Mouse (Mus musculus): ENCODE data around the gene Fanca.

DNA sequence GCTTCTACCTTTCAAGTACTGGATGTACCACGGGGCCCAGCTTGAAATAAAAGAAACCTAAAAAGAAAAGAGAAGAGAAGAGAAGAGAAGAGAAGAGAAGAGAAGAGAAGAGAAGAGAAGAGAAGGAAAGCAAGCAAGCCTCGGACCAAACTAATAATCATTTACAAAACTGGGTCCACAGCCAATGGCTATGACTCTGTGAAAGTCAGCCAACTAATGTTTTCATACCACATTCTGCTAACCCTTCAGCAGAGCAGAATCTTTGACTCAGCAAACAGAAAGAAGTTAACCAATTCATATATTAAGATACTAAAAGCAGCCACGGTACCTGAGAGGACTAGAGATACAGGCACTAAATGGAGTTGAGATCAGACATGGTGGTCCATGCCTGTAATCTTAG lies 26.1 kb downstream of the Fanca start:
- no peak for TF ChIP-seq CTCF (IDR thresholded peaks at IDR 0.05)
- TF ChIP-seq POLR2A (IDR thresholded peaks at IDR 0.05; ENCODE audit: insufficient read depth, low read depth, low read length): no peak

Data from heart, adult 2 months (tissue).